10 mouse cellular contexts compared by ENCODE assay signal in genomic region chr17:56551841-56552581, GRCm38 (mm10). TPM values are rescaled to one million over a fixed set of nuclear protein-coding genes. Genes with fewer than 3 reads are reported as not detected.
DNase-seq lines count a peak whose midpoint lies in the region; ATAC-seq lines count a peak whose summit lies in the region.
"Had no signal": no experiment of that assay in that cellular context is flagged by ENCODE, and none has a peak within 500 bp of the region (broad histone marks: within the 10 kb centered on the region; RNA-seq: fewer than 3 reads in every experiment).

No protein-coding gene starts in this region.

- H3K36me3 ChIP-seq in neural tube, embryonic 11.5 days (ENCODE audit: control insufficient read depth, insufficient read depth, low read length), result no peaks in the 10 kb centered on the region; the same call in 1 of the 2 replicates
- no peaks in the 10 kb centered on the region for H3K36me3 ChIP-seq in forebrain, embryonic 10.5 days (replicated peaks)
- no peaks in the 10 kb centered on the region for H3K36me3 ChIP-seq in hindbrain, embryonic 11.5 days (ENCODE audit: control insufficient read depth, insufficient read depth, low read length)
- no peaks in the 10 kb centered on the region for H3K36me3 ChIP-seq in neural tube, embryonic 13.5 days
- H3K36me3 ChIP-seq: limb, embryonic 15.5 days had no signal

- no peak overlapping the region for H3K4me3 ChIP-seq in neural tube, embryonic 11.5 days (ENCODE audit: low read depth, low read length)
- H3K4me3 ChIP-seq in forebrain, embryonic 10.5 days, result no peak overlapping the region
- no peak overlapping the region for H3K4me3 ChIP-seq in hindbrain, embryonic 11.5 days (ENCODE audit: low read depth, low read length)
- H3K4me3 ChIP-seq in neural tube, embryonic 13.5 days, result no peak overlapping the region
- H3K4me3 ChIP-seq: limb, embryonic 15.5 days had no signal

- DNase-seq in neural tube, embryonic 11.5 days (ENCODE audit: low spot score), result peak; percentile 39
- DNase-seq in neural tube, embryonic 10.5 days (ENCODE audit: extremely low spot score, low spot score), result no peak
- DNase-seq in forebrain, embryonic 10.5 days (ENCODE audit: extremely low spot score, low spot score), result no peak
- DNase-seq in hindbrain, embryonic 11.5 days (ENCODE audit: low spot score), result peak; percentile 52
- no peak for DNase-seq in kidney, postnatal 14 days
- DNase-seq in retina, embryonic 14.5 days (ENCODE audit: low spot score), result no peak

- no peaks in the 10 kb centered on the region for H3K9me3 ChIP-seq in neural tube, embryonic 11.5 days (ENCODE audit: control insufficient read depth, low read length)
- H3K9me3 ChIP-seq in forebrain, embryonic 10.5 days, result no peaks in the 10 kb centered on the region
- no peaks in the 10 kb centered on the region for H3K9me3 ChIP-seq in hindbrain, embryonic 11.5 days (ENCODE audit: control insufficient read depth, low read length)
- 0 out of 2 replicates have a peak, but pooled peaks cover 2% of the 10 kb centered on the region for H3K9me3 ChIP-seq in neural tube, embryonic 13.5 days
- H3K9me3 ChIP-seq: limb, embryonic 15.5 days had no signal

- H3K4me1 ChIP-seq in neural tube, embryonic 11.5 days (ENCODE audit: control insufficient read depth, insufficient read depth, low read length), result peaks cover 9% of the 10 kb centered on the region; the same call in 1 of the 2 replicates
- peaks cover 50% of the 10 kb centered on the region for H3K4me1 ChIP-seq in forebrain, embryonic 10.5 days
- H3K4me1 ChIP-seq in hindbrain, embryonic 11.5 days (replicated peaks; ENCODE audit: control insufficient read depth, insufficient read depth, low read length), result peaks cover 3% of the 10 kb centered on the region; the same call in 1 of the 2 replicates
- H3K4me1 ChIP-seq in neural tube, embryonic 13.5 days (replicated peaks), result peaks cover 47% of the 10 kb centered on the region

- H3K27ac ChIP-seq in neural tube, embryonic 11.5 days (ENCODE audit: low read depth, low read length), result peak overlapping the region; percentile 63; the same call in 1 of the 2 replicates
- H3K27ac ChIP-seq in forebrain, embryonic 10.5 days, result peak overlapping the region; percentile 78
- peak overlapping the region; percentile 85 for H3K27ac ChIP-seq in hindbrain, embryonic 11.5 days (ENCODE audit: low read depth, low read length)
- peak overlapping the region; percentile 90 for H3K27ac ChIP-seq in neural tube, embryonic 13.5 days (replicated peaks)
- H3K27ac ChIP-seq: limb, embryonic 15.5 days; macrophage had no signal

- ATAC-seq in neural tube, embryonic 11.5 days (ENCODE audit: insufficient read depth, low FRiP score, low TSS enrichment), result peak; percentile 69
- peak; percentile 84 for ATAC-seq in hindbrain, embryonic 11.5 days (ENCODE audit: low FRiP score)
- ATAC-seq in neural tube, embryonic 13.5 days (ENCODE audit: low read depth), result peak; percentile 83

- no peak overlapping the region for H3K9ac ChIP-seq in neural tube, embryonic 11.5 days (ENCODE audit: low read length)
- no peak overlapping the region for H3K9ac ChIP-seq in hindbrain, embryonic 11.5 days (ENCODE audit: low read depth, low read length)
- 0 out of 2 replicates have a peak overlapping the region, but pooled peaks have one; percentile 34 for H3K9ac ChIP-seq in neural tube, embryonic 13.5 days
- H3K9ac ChIP-seq: limb, embryonic 15.5 days had no signal

- H3K27me3 ChIP-seq in neural tube, embryonic 11.5 days (ENCODE audit: control insufficient read depth, insufficient read depth, low read length), result no peaks in the 10 kb centered on the region
- no peaks in the 10 kb centered on the region for H3K27me3 ChIP-seq in forebrain, embryonic 10.5 days (ENCODE audit: poor library complexity, severe bottlenecking)
- H3K27me3 ChIP-seq in hindbrain, embryonic 11.5 days (ENCODE audit: control insufficient read depth, insufficient read depth, low read length), result no peaks in the 10 kb centered on the region
- H3K27me3 ChIP-seq in neural tube, embryonic 13.5 days, result no peaks in the 10 kb centered on the region
- H3K27me3 ChIP-seq: limb, embryonic 15.5 days had no signal

- no peak overlapping the region for H3K4me2 ChIP-seq in neural tube, embryonic 11.5 days (ENCODE audit: low read depth)
- H3K4me2 ChIP-seq in hindbrain, embryonic 11.5 days (replicated peaks; ENCODE audit: low read depth, low read length), result no peak overlapping the region
- H3K4me2 ChIP-seq in neural tube, embryonic 13.5 days, result no peak overlapping the region
- H3K4me2 ChIP-seq: limb, embryonic 15.5 days had no signal

- 54% methylated on average over 6 of the region's 6 CpGs for WGBS in neural tube, embryonic 11.5 days
- whole genome bisulfite sequencing in forebrain, embryonic 10.5 days, result 74% methylated on average over 6 of the region's 6 CpGs
- 50% methylated on average over 6 of the region's 6 CpGs for WGBS in hindbrain, embryonic 11.5 days
- WGBS in neural tube, embryonic 13.5 days, result 27% methylated on average over 6 of the region's 6 CpGs

RNA-seq across cellular contexts. Expression of gene Gm20219, which starts 2.2 kb away (rescaled TPM):
- 1.1 and 2.1 TPM in 2 replicates for polyA plus RNA-seq in neural tube, embryonic 11.5 days (2014; fragmentation: Nextera tagmentation; extraction: Ambion mirVana)
- 1.1 and 1.3 TPM in 2 replicates for polyA plus RNA-seq in forebrain, embryonic 10.5 days (2016; fragmentation: Nextera tagmentation; extraction: Ambion mirVana)
- 1.0 and 1.1 TPM in 2 replicates for polyA plus RNA-seq in hindbrain, embryonic 11.5 days (2014; fragmentation: Nextera tagmentation; extraction: Ambion mirVana)
- 1.0 and 1.7 TPM in 2 replicates for polyA plus RNA-seq in neural tube, embryonic 13.5 days (2015; fragmentation: Nextera tagmentation; extraction: Ambion mirVana)

RNA-seq across cellular contexts. Expression of gene Safb2, which starts 32.4 kb away (rescaled TPM):
- polyA plus RNA-seq in neural tube, embryonic 11.5 days (2014; fragmentation: Nextera tagmentation; extraction: Ambion mirVana), result 51.6 and 56.8 TPM in 2 replicates
- polyA plus RNA-seq in forebrain, embryonic 10.5 days (2016; fragmentation: Nextera tagmentation; extraction: Ambion mirVana), result 84.0 and 85.7 TPM in 2 replicates
- polyA plus RNA-seq in hindbrain, embryonic 11.5 days (2014; fragmentation: Nextera tagmentation; extraction: Ambion mirVana), result 47.6 and 56.1 TPM in 2 replicates
- polyA plus RNA-seq in neural tube, embryonic 13.5 days (2015; fragmentation: Nextera tagmentation; extraction: Ambion mirVana), result 67.6 and 77.2 TPM in 2 replicates

RNA-seq across cellular contexts. Expression of gene Safb, which starts 32.6 kb away (rescaled TPM):
- polyA plus RNA-seq in neural tube, embryonic 11.5 days (2014; fragmentation: Nextera tagmentation; extraction: Ambion mirVana), result 114 and 120 TPM in 2 replicates
- polyA plus RNA-seq in forebrain, embryonic 10.5 days (2016; fragmentation: Nextera tagmentation; extraction: Ambion mirVana), result 160 and 172 TPM in 2 replicates
- 93.7 and 105 TPM in 2 replicates for polyA plus RNA-seq in hindbrain, embryonic 11.5 days (2014; fragmentation: Nextera tagmentation; extraction: Ambion mirVana)
- polyA plus RNA-seq in neural tube, embryonic 13.5 days (2015; fragmentation: Nextera tagmentation; extraction: Ambion mirVana), result 104 and 136 TPM in 2 replicates

RNA-seq across cellular contexts. Expression of gene Znrf4, which starts 39.8 kb away (rescaled TPM):
- not detected in 2 replicates for polyA plus RNA-seq in neural tube, embryonic 11.5 days (2014; fragmentation: Nextera tagmentation; extraction: Ambion mirVana)
- polyA plus RNA-seq in forebrain, embryonic 10.5 days (2016; fragmentation: Nextera tagmentation; extraction: Ambion mirVana), result not detected in 2 replicates
- not detected in 2 replicates for polyA plus RNA-seq in hindbrain, embryonic 11.5 days (2014; fragmentation: Nextera tagmentation; extraction: Ambion mirVana)
- polyA plus RNA-seq in neural tube, embryonic 13.5 days (2015; fragmentation: Nextera tagmentation; extraction: Ambion mirVana), result not detected in 2 replicates
- polyA plus RNA-seq: large intestine, adult 2 months; limb, embryonic 15.5 days; macrophage had no signal

RNA-seq across cellular contexts. Expression of gene 2410015M20Rik, which starts 57.6 kb away (rescaled TPM):
- polyA plus RNA-seq in neural tube, embryonic 11.5 days (2014; fragmentation: Nextera tagmentation; extraction: Ambion mirVana), result 178 and 203 TPM in 2 replicates
- polyA plus RNA-seq in forebrain, embryonic 10.5 days (2016; fragmentation: Nextera tagmentation; extraction: Ambion mirVana), result 192 and 193 TPM in 2 replicates
- 184 and 192 TPM in 2 replicates for polyA plus RNA-seq in hindbrain, embryonic 11.5 days (2014; fragmentation: Nextera tagmentation; extraction: Ambion mirVana)
- 179 and 214 TPM in 2 replicates for polyA plus RNA-seq in neural tube, embryonic 13.5 days (2015; fragmentation: Nextera tagmentation; extraction: Ambion mirVana)

Comparison
In these comparisons a context has a peak if more than half of its experiments do, and no peak if none do; other contexts are left out.
1. DNase-seq: peak in neural tube, embryonic 11.5 days (single experiment) and hindbrain, embryonic 11.5 days (single experiment); none in neural tube, embryonic 10.5 days (single experiment), forebrain, embryonic 10.5 days (single experiment), kidney, postnatal 14 days (single experiment) and retina, embryonic 14.5 days (single experiment).
2. Peak in every context shown above with its lines, with median percentiles within 50 percentile points of each other: ATAC-seq and H3K27ac ChIP-seq.